Mouse (Mus musculus) adrenal gland, adult 18-20 months (tissue): ENCODE data around the gene Elp4. TPM values are rescaled to one million over a fixed set of nuclear protein-coding genes. Genes with fewer than 3 reads are reported as not detected.

Source experiments
- DNase-seq, 2 experiments: peaks; one replicate each; pipeline ENCODE4 v3.0.0; 2021 to 2022; ENCODE audit warnings: low spot score in 2 of 2
- total RNA-seq, 2 experiments: library from RNA; stranded (reverse); gene quantifications; 1 replicate in 1 of 2; 2 replicates in 1 of 2; pipeline ENCODE4 v1.2.3; 2021

Gene Elp4
- total RNA-seq, 2 experiments from 2014 or later, result 11.3 to 12.9 TPM

DNA sequence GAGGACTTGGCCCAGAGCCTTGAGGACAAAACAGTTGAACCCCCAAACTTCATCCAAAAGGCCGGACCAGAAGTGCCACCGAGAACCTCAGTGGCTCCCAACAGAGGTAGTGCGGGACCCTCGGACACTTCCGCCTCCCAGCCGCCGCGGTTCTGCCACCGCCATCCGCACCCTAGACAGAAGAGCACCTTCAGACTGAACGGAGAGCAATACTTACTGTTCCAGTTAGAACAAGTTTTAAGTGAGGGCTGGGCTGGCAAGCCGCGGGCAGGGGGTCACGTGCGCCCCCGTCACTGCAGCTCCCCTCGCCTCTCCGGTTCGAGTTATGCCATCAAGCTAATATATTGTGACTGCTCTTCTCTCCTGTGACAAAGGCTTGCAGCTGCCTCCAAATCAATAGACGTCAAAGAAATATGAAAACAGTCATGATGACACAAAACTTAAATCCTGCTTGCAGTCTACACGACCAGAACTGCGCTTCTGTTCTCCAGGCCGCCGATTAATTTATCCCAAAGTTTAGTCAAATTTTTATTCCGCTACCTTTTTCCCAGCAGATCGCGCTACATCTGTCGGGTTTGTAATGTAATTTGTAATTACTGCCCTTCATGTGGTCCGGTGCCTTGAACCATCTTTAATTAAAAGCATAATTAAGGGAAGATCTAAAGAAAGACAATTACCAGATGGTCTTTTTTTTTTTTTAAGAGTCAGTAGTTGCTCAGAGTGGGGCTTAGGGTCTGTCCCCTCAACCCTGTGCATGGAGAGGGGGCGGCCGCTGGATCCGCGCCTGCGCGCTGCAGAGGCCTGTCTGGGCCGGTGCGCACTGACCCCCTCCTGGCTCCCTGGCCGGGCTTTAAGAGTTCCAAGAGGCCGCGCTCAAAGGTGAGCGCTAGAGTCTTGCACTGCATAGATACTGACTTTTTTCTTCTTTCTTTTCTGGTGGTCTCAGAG, 244.2 kb downstream of the Elp4 start:
- DNase-seq, result no peak

DNA sequence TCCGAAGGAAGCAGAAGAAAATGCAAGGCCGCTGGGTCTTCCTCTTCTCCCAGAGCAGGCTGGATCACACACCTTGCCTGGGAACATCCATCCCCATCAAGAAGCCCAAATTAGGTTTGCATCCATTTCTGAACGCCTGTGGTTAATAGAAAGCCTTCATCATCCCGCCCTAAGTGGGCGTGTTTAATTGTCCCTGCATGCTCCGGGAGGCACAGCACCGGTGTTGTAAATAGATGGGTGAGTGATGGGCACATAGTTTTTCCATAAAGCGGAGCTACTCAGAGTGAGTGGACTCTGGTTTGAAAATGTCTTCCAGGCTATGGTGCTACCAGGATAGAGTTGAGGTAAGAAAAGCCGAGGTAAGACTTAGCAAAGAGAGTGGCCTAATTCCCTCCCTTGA, 245.0 kb downstream of the Elp4 start:
- no peak for DNase-seq

DNA sequence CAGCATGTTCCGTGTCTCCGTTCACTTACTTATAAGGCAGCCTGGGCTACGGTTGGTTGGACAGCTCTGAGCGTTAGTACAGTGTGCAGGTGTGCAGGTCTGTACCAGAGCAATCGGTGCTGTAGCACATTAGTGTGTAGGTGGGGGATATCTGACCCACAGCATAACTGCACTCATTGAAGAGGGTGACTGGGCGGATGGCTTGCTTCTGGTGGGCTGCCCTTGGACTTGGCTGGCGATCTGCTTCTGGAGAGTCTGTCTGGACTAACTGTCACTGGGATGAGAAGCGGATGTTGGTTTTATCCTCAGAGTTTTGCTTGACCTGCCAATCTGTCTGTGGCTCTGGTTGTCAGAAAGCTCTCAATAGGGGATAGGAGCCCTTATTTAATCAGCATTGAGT, 247.9 kb downstream of the Elp4 start:
- DNase-seq, result no peak

Other genes with a start within 250 kb of the Elp4 start
- not detected for gene Pax6, start 235.7 kb downstream of the Elp4 start, total RNA-seq
- gene Immp1l, start 74 bp upstream of the Elp4 start, total RNA-seq, result 10 to 100 TPM; 44.3 to 56.3 TPM
- 10 to 100 TPM; 16.9 to 20.8 TPM for gene Dnajc24, start 99.0 kb upstream of the Elp4 start, total RNA-seq